Mouse (Mus musculus) intestine, embryonic 15.5 days (tissue): ENCODE results near the gene Cd59a. TPM values are rescaled to one million over a fixed set of nuclear protein-coding genes. Genes with fewer than 3 reads are reported as not detected.
"Not testable (repeated sequence)": the region's sequence is repeated elsewhere in the genome, so short reads cannot be mapped to it uniquely, and the experiment has no call there.

ENCODE experiments used
- ATAC-seq: fragments of 200-750 bp; cut with Nextera tagmentation; 2 replicates; pipeline ENCODE4 v1.8.0; 2017; ENCODE audit warnings: moderate TSS enrichment, moderate library complexity
- H3K27ac ChIP-seq: fragments of 300-500 bp; sonication (generic); 2 replicates; pipeline ENCODE4 v1.5.1; 2015; ENCODE audit warnings: mild to moderate bottlenecking, inconsistent platforms
- H3K27me3 ChIP-seq: fragments of 300-500 bp; sonication (generic); replicated peaks from 2 replicates; pipeline ENCODE4 v1.6.1; 2015; ENCODE audit warnings: inconsistent platforms
- H3K36me3 ChIP-seq: fragments of 300-500 bp; sonication (generic); 2 replicates; pipeline ENCODE4 v1.6.1; 2015; ENCODE audit warnings: inconsistent platforms
- H3K4me1 ChIP-seq: fragments of 300-500 bp; sonication (generic); replicated peaks from 2 replicates; pipeline ENCODE4 v1.6.1; 2015; ENCODE audit warnings: inconsistent platforms
- H3K4me2 ChIP-seq: fragments of 300-500 bp; sonication (generic); replicated peaks from 2 replicates; pipeline ENCODE4 v1.6.1; 2015; ENCODE audit warnings: mild to moderate bottlenecking, inconsistent platforms
- H3K4me3 ChIP-seq: fragments of 300-500 bp; sonication (generic); replicated peaks from 2 replicates; pipeline ENCODE4 v1.5.1; 2015; ENCODE audit warnings: inconsistent platforms
- H3K9ac ChIP-seq: fragments of 300-500 bp; sonication (generic); 2 replicates; pipeline ENCODE4 v1.6.1; 2015; ENCODE audit warnings: inconsistent platforms
- H3K9me3 ChIP-seq: fragments of 300-500 bp; sonication (generic); 2 replicates; pipeline ENCODE4 v1.6.1; 2016; ENCODE audit warnings: inconsistent platforms
- WGBS: fragments of 180-500 bp; shearing (Covaris S2); methylation state at CpG from one replicate; pipeline ENCODE4 v1.1.7; 2015; 5-methylcytosine and 5-hydroxymethylcytosine counted together
- polyA plus RNA-seq: library from polyadenylated mRNA; unstranded; fragments of >200 nt; fragmentation: Nextera tagmentation; extraction: Ambion mirVana; gene quantifications from 2 replicates; pipeline ENCODE4 v1.2.1, GENCODE M21; 2015

Cd59a gene
- polyA plus RNA-seq, 1 experiment from 2014 or later, result 30.5 TPM

DNA sequence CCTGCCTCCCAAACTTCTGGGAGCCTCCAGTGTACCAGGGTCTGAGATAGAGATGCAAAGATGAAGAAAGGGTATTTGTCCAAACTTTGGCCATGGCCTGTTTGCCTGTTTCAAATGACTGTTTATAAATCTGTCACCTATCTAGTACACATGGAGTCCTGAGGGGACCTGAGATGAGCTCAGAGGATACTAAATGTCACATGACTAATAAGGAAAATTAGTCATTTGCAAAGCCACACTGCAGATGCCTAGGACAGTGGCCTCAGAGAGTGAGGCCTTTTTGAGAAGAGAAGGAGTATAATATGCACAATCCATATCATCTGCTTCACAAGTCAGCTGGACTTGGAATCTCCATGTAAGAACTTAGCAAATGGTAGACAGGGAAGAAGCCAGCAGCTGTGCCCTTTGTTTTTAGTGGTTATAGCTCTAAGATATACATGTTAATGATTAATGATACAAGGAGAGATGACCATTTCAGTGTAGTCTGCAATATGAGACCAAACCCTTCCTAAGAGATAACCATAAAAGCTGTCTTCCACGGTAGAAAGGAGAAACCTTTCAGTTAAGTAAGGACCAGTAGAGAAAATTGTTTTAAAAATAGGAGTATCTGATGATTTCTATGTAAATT is 15.7 kb downstream of the Cd59a start:
- no CpG with 5 or more reads among the region's 1 CpGs for WGBS
- H3K9ac ChIP-seq, H3K36me3 ChIP-seq, H3K27me3 ChIP-seq, H3K27ac ChIP-seq, H3K9me3 ChIP-seq, H3K4me2 ChIP-seq, H3K4me1 ChIP-seq, H3K4me3 ChIP-seq: not testable (repeated sequence)
- peak; percentile 86 for ATAC-seq

DNA sequence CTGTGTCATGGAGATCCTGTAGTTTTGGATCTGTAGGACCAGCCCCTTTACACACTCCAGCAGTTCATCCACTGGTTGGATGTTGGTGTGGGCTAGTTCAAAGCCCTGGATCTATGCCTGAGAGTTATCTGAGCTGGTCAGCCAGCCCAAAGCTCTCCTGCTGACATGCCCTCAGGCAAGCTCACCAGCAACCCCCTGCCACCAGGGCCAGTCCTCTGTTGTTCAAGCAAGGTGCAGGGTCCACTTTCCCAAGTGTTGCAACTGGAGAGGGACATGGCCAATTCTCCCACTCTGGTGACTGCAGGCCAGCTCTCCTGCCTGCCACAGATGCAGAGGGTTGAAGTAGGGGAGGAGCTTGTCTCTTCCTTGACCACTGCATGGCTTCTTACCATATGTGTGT is 18.0 kb downstream of the Cd59a start:
- not testable (repeated sequence) for H3K4me2 ChIP-seq, H3K9me3 ChIP-seq, H3K27ac ChIP-seq, ATAC-seq, H3K27me3 ChIP-seq, H3K4me3 ChIP-seq, H3K9ac ChIP-seq, H3K36me3 ChIP-seq, H3K4me1 ChIP-seq

DNA sequence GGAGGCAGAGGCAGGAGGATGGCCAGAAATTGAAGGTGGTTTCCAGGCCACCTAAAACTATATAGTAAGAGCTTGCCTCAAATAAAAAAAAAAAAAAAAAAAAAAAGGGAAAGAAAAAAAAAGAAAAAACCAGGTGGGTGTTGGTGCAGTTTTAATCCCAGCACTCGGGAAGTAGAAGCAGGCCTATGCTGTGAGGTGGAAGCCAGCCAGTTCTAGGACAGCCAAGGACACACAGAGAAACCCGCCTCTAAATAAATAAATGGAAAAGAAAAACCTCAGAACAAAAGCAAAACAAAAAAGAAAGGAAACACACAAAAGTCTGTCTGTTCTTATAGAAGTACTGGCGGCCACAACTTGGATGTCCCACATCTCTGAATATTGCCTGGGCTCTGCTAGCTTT is 19.3 kb downstream of the Cd59a start:
- H3K4me3 ChIP-seq, result no peak overlapping the region
- H3K36me3 ChIP-seq, result no peaks in the 10 kb centered on the region
- H3K4me2 ChIP-seq, result no peak overlapping the region
- 84% methylated on average over 3 of the region's 3 CpGs for WGBS
- no peak overlapping the region for H3K27ac ChIP-seq
- no peaks in the 10 kb centered on the region for H3K27me3 ChIP-seq
- no peak overlapping the region for H3K9ac ChIP-seq
- no peaks in the 10 kb centered on the region for H3K9me3 ChIP-seq
- ATAC-seq, result no peak
- no peaks in the 10 kb centered on the region for H3K4me1 ChIP-seq

DNA sequence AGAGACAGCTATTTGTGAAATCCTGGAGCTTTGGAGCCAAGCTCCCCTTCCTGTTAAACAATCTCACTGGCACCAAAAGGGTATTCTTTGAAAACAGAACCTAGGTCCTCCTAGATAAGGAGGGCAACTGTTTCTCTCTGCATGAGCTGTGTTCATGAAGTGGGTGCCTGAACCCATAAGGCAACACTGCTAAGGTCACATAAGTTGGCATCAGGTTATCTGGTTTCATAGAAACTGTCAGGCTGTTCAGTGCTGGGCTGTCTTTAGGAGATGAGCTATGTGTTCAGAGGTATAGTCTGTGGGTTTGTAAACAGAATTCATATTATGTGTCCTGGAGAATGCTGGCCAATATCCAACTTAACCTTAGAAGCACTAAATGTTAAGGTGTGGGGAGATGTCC is 21.6 kb downstream of the Cd59a start:
- not testable (repeated sequence) for H3K4me3 ChIP-seq, ATAC-seq, H3K9me3 ChIP-seq, H3K4me2 ChIP-seq, H3K36me3 ChIP-seq, H3K4me1 ChIP-seq, H3K27ac ChIP-seq, H3K27me3 ChIP-seq, H3K9ac ChIP-seq

- H3K36me3 ChIP-seq, result no peaks in the 10 kb centered on the region
- no peak overlapping the region for H3K9ac ChIP-seq
- WGBS, result 40% methylated on average over 1 of the region's 1 CpGs
- H3K4me2 ChIP-seq, result no peak overlapping the region
- no peak overlapping the region for H3K4me3 ChIP-seq
- ATAC-seq, result no peak
- no peaks in the 10 kb centered on the region for H3K9me3 ChIP-seq
- peaks cover 12% of the 10 kb centered on the region for H3K4me1 ChIP-seq
- H3K27me3 ChIP-seq, result no peaks in the 10 kb centered on the region
- H3K27ac ChIP-seq, result no peak overlapping the region
Measured at GRCm38 (mm10) chr2:104119097-104119496, 23.5 kb downstream of the Cd59a start.

- Histone ChIP-seq H3K9ac (no peak overlapping the region), H3K4me3 (no peak overlapping the region), H3K9me3 (no peaks in the 10 kb centered on the region), H3K27me3 (no peaks in the 10 kb centered on the region), H3K27ac (peak overlapping the region; percentile 62), H3K36me3 (no peaks in the 10 kb centered on the region), H3K4me2 (no peak overlapping the region), H3K4me1 (peaks cover 12% of the 10 kb centered on the region)
- 43% methylated on average over 6 of the region's 6 CpGs for WGBS
- no peak for ATAC-seq
Measured at GRCm38 (mm10) chr2:104120312-104120711, 24.7 kb downstream of the Cd59a start.

DNA sequence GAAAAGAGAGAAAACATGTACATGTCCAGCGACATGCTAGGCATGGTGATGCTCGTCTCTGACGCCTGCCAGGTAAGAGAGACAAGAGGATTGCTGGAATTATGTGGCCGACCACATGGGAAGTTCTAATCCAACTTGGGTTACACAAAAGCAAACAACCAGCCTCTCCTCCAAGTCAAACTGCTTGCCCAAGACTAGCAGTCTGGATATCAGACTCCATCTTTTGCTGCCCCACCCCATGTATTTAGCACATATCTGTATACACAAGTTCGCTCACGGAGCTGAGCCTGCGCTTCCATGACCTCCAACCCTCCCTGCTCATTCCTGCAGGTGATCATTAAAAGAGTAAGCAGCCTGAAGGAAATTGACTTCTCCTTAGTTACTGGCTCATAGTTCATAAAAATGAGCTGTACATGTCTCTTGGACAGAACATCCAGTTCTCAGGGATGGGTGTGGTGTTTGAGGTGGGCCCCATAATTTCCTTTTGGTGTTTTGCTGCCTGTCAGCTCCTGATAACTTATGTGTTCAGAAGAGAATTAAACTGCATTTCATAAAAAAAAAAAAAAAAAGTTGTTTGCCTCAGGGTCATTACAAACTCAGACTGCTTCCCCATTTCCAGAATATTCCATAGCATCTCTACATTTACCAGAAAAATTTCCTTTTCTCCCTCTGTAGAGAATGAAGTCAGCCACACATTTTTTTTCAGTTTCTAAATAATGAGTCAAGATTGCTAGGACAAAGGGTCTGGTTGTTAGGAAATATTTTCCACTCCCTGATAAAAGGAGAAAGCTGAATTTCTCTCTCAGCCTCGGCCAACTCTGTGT is 26.3 kb downstream of the Cd59a start:
- Histone ChIP-seq H3K27ac (peak overlapping the region; percentile 52), H3K36me3 (no peaks in the 10 kb centered on the region), H3K4me1 (peaks cover 12% of the 10 kb centered on the region), H3K9me3 (no peaks in the 10 kb centered on the region), H3K4me3 (peak overlapping the region; percentile 57), H3K27me3 (no peaks in the 10 kb centered on the region), H3K9ac (no peak overlapping the region), H3K4me2 (peak overlapping the region; percentile 88)
- 65% methylated on average over 8 of the region's 8 CpGs for WGBS
- ATAC-seq, result peak; percentile 39

- ATAC-seq, result peak; percentile 95
- peak within 1 kb of the TSS; percentile 57 for H3K4me3 ChIP-seq
- H3K4me1 ChIP-seq, result peaks cover 12% of the 10 kb centered on the region
- H3K27ac ChIP-seq, result peak within 1 kb of the TSS; percentile 52
- peak within 1 kb of the TSS; percentile 64 for H3K9ac ChIP-seq
- H3K4me2 ChIP-seq, result peak within 1 kb of the TSS; percentile 88
- H3K9me3 ChIP-seq, result no peaks in the 10 kb centered on the region
- no peaks in the 10 kb centered on the region for H3K27me3 ChIP-seq
- WGBS, result under 1% methylated on average over 74 of the region's 74 CpGs
- no peaks in the 10 kb centered on the region for H3K36me3 ChIP-seq
Measured at GRCm38 (mm10) chr2:104122505-104123378, 27.1 kb downstream of the Cd59a start, which contains the start of gene A930018P22Rik. Gene A930018P22Rik (plus strand): TSS chr2:104122769.

DNA sequence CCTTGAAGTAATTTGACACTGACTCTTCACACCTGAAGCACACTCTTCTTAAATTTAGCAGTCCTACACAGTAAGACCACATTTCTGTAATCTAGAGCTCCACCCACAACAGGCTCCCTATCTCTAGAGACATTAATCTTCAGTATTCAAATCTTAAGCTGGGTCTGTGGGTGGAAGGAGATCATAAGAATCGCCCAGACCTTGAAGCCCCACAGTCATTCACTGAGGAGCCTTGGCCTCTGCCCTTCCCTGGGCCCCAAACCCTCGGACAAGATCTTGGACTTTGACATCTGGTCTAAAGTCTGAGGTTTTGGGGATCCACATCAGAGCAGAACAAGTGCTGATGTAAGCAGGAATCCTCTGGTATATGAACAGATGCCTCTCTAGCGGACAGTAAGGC is 27.9 kb downstream of the Cd59a start:
- H3K9me3 ChIP-seq, result no peaks in the 10 kb centered on the region
- peak overlapping the region; percentile 88 for H3K4me2 ChIP-seq
- no peak overlapping the region for H3K27ac ChIP-seq
- H3K9ac ChIP-seq, result 0 out of 2 replicates have a peak overlapping the region, but pooled peaks have one; percentile 64
- H3K27me3 ChIP-seq, result no peaks in the 10 kb centered on the region
- no peaks in the 10 kb centered on the region for H3K36me3 ChIP-seq
- no peak overlapping the region for H3K4me3 ChIP-seq
- 43% methylated on average over 3 of the region's 3 CpGs for WGBS
- no peak for ATAC-seq
- H3K4me1 ChIP-seq, result peaks cover 12% of the 10 kb centered on the region

- peaks cover 12% of the 10 kb centered on the region for H3K4me1 ChIP-seq
- H3K4me3 ChIP-seq, result no peak overlapping the region
- no peak for ATAC-seq
- no peaks in the 10 kb centered on the region for H3K36me3 ChIP-seq
- H3K27ac ChIP-seq, result no peak overlapping the region
- no peak overlapping the region for H3K4me2 ChIP-seq
- no peaks in the 10 kb centered on the region for H3K9me3 ChIP-seq
- WGBS, result 77% methylated on average over 5 of the region's 5 CpGs
- H3K27me3 ChIP-seq, result no peaks in the 10 kb centered on the region
- no peak overlapping the region for H3K9ac ChIP-seq
Measured at GRCm38 (mm10) chr2:104124071-104124470, 28.5 kb downstream of the Cd59a start.

DNA sequence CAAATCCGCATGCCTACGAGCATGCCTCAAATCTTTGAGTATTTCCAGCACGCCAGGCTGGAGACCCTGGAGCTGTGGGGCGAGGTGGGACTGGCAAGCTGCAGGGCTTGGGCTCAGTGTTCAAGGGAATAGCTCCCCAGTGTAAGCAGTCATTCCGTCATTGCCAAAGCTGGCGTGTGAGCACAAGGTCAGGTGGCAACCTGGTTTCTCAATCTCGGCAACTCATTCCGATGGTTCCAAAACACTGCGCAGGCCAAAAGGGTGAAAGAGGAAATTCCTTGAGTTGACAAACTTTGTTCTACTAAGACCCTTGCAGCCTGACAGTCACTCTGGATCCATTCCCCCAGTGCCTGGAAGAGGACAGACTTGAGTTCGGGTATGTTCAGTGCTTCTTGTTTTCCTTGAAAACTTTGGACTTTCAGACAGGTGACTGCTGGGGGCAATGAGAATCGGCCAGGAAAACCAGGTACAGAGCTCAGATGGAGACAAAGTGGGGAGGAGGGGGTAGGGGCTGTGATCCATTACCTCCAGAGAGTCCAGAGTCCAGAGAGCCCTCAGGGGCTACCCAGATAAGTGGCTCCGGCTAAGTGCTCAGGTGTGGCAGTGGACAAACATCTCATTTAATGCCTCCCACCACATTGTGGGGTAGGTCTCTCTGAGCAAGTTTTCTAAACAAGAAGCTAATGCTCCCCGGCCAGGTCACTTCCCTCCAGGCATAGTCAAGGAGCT is 33.4 kb downstream of the Cd59a start:
- Histone ChIP-seq H3K36me3 (no peaks in the 10 kb centered on the region), H3K4me3 (no peak overlapping the region), H3K27ac (peak overlapping the region; percentile 42), H3K9me3 (no peaks in the 10 kb centered on the region), H3K4me1 (peaks cover 11% of the 10 kb centered on the region; the same call in 1 of the 2 replicates), H3K4me2 (peak overlapping the region; percentile 0; the same call in 1 of the 2 replicates), H3K27me3 (no peaks in the 10 kb centered on the region), H3K9ac (no peak overlapping the region)
- WGBS, result 65% methylated on average over 13 of the region's 13 CpGs
- ATAC-seq, result peak; percentile 83
